Mouse (Mus musculus): ENCODE measurements around the gene Gm11939. TPM values are rescaled to one million over a fixed set of nuclear protein-coding genes. Genes with fewer than 3 reads are reported as not detected.
"Not testable (repeated sequence)": the region's sequence is repeated elsewhere in the genome, so short reads cannot be mapped to it uniquely, and the experiment has no call there.

Gm11939 gene
- polyA plus RNA-seq (2016; fragmentation: Nextera tagmentation; extraction: Ambion mirVana), result not detected in 2 replicates

GRCm38 (mm10) chr11:99559366-99559765 is at the start of gene Gm11939:
TSS of gene Gm11939 (minus strand) at chr11:99559466.
- Histone ChIP-seq H3K36me3 (no peaks in the 10 kb centered on the region), H3K4me1 (replicated peaks) (no peaks in the 10 kb centered on the region), H3K27ac (ENCODE audit: poor library complexity, severe bottlenecking) (no peak within 1 kb of the TSS), H3K4me3 (no peak within 1 kb of the TSS), H3K27me3 (replicated peaks) (no peaks in the 10 kb centered on the region), H3K9ac (no peak within 1 kb of the TSS), H3K4me2 (no peak within 1 kb of the TSS), H3K9me3 (replicated peaks) (no peaks in the 10 kb centered on the region)
- ATAC-seq (ENCODE audit: insufficient number of reproducible peaks, low FRiP score), result no peak
- 81% methylated on average over 9 of the region's 9 CpGs for WGBS

- WGBS, result 59% methylated on average over 1 of the region's 1 CpGs
- H3K4me1 ChIP-seq (replicated peaks); ATAC-seq (ENCODE audit: insufficient number of reproducible peaks, low FRiP score); H3K4me3 ChIP-seq; H3K9ac ChIP-seq; H3K36me3 ChIP-seq; H3K4me2 ChIP-seq; H3K9me3 ChIP-seq (replicated peaks); H3K27ac ChIP-seq (ENCODE audit: poor library complexity, severe bottlenecking); H3K27me3 ChIP-seq (replicated peaks): not testable (repeated sequence)
Measured at GRCm38 (mm10) chr11:99603208-99603607, 43.9 kb upstream of the Gm11939 start, which contains the start of gene Gm11938. TSS of gene Gm11938 (minus strand) at chr11:99603308.

GRCm38 (mm10) chr11:99597742-99598141 is 38.5 kb upstream of the Gm11939 start, which contains the start of gene Krtap9-3:
TSS of gene Krtap9-3 (minus strand) at chr11:99598105.
- H3K9me3 ChIP-seq (replicated peaks); H3K27ac ChIP-seq (ENCODE audit: poor library complexity, severe bottlenecking); H3K9ac ChIP-seq; H3K4me3 ChIP-seq; ATAC-seq (ENCODE audit: insufficient number of reproducible peaks, low FRiP score); H3K4me1 ChIP-seq (replicated peaks); H3K4me2 ChIP-seq; H3K36me3 ChIP-seq; H3K27me3 ChIP-seq (replicated peaks): not testable (repeated sequence)
- 74% methylated on average over 6 of the region's 6 CpGs for WGBS

DNA sequence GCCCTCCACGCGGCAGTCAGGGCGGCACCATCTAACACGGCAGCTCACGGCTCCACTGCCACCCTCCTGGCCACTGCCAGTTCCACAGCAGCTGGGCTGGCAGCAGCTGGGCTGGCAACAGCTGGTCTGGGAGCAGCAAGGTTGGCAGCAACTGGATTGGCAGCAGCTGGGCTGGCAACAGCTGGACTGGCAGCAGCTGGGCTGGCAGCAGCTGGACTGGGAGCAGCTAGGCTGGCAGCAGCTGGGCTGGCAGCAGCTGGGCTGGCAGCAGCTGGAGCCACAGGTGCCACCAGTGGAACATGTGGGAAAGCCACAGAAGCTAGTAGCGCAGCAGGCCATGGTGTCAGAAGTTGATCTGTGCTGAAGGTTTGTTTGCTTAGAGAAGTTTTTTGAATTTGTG is 31.7 kb upstream of the Gm11939 start, which contains the start of gene Krtap1-3:
Krtap1-3 (minus strand) TSS at position 359 of the 400 bp plus-strand sequence.
- no peak within 1 kb of the TSS for H3K4me3 ChIP-seq
- ATAC-seq (ENCODE audit: insufficient number of reproducible peaks, low FRiP score), result no peak
- WGBS, result 76% methylated on average over 6 of the region's 6 CpGs

DNA sequence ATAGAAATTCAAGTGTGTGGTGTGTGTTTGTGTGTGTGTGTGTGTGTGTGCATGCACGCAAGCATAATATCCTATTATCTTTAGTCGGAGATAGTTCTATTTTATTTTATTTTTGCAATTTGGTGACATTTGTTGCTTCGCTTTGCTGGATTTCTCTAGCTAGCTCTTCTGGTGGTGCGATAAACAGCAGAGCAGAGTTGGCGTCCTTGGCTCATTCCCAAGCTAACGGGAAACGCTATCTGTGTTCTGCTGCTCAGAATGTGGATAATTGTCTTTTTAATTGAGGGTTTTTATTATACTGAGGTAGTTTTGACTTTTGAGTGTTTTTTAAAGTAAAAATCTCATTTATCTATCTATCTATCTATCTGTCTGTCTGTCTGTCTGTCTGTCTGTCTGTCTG is 25.8 kb upstream of the Gm11939 start:
- WGBS, result 81% methylated on average over 7 of the region's 7 CpGs
- ATAC-seq (ENCODE audit: insufficient number of reproducible peaks, low FRiP score), result no peak
- H3K9me3 ChIP-seq (replicated peaks), result no peaks in the 10 kb centered on the region

More for the DNA sequence above, 31.7 kb upstream of the Gm11939 start, which contains the start of gene Krtap1-3:
- no peak within 1 kb of the TSS for H3K9ac ChIP-seq
- H3K4me2 ChIP-seq, result no peak within 1 kb of the TSS
- H3K4me1 ChIP-seq (replicated peaks), result no peaks in the 10 kb centered on the region
- no peaks in the 10 kb centered on the region for H3K36me3 ChIP-seq
- H3K27ac ChIP-seq (ENCODE audit: poor library complexity, severe bottlenecking), result no peak within 1 kb of the TSS
- 0 out of 2 replicates have a peak, but pooled peaks cover 4% of the 10 kb centered on the region for H3K27me3 ChIP-seq (replicated peaks)
- no peaks in the 10 kb centered on the region for H3K9me3 ChIP-seq (replicated peaks)

GRCm38 (mm10) chr11:99583245-99583704 is 24.0 kb upstream of the Gm11939 start, which contains the start of gene Krtap1-4:
TSS of gene Krtap1-4 (minus strand) at chr11:99583654.
- no peaks in the 10 kb centered on the region for H3K4me1 ChIP-seq (replicated peaks)
- 0 out of 2 replicates have a peak, but pooled peaks cover 3% of the 10 kb centered on the region for H3K27me3 ChIP-seq (replicated peaks)
- 69% methylated on average over 5 of the region's 5 CpGs for WGBS
- no peaks in the 10 kb centered on the region for H3K9me3 ChIP-seq (replicated peaks)
- H3K9ac ChIP-seq, result no peak within 1 kb of the TSS
- H3K36me3 ChIP-seq, result no peaks in the 10 kb centered on the region
- no peak within 1 kb of the TSS for H3K4me3 ChIP-seq
- H3K4me2 ChIP-seq, result no peak within 1 kb of the TSS
- H3K27ac ChIP-seq (ENCODE audit: poor library complexity, severe bottlenecking), result no peak within 1 kb of the TSS
- ATAC-seq (ENCODE audit: insufficient number of reproducible peaks, low FRiP score), result no peak

More for the DNA sequence above, 25.8 kb upstream of the Gm11939 start:
- Histone ChIP-seq H3K4me2 (no peak overlapping the region), H3K27ac (ENCODE audit: poor library complexity, severe bottlenecking) (no peak overlapping the region), H3K36me3 (no peaks in the 10 kb centered on the region), H3K4me1 (replicated peaks) (no peaks in the 10 kb centered on the region), H3K27me3 (replicated peaks) (0 out of 2 replicates have a peak, but pooled peaks cover 3% of the 10 kb centered on the region), H3K9ac (no peak overlapping the region), H3K4me3 (no peak overlapping the region)

GRCm38 (mm10) chr11:99581564-99581963 is 22.3 kb upstream of the Gm11939 start:
- no peak overlapping the region for H3K27ac ChIP-seq (ENCODE audit: poor library complexity, severe bottlenecking)
- 0 out of 2 replicates have a peak, but pooled peaks cover 3% of the 10 kb centered on the region for H3K27me3 ChIP-seq (replicated peaks)
- no peak overlapping the region for H3K4me2 ChIP-seq
- 77% methylated on average over 6 of the region's 6 CpGs for WGBS
- no peak overlapping the region for H3K9ac ChIP-seq
- no peaks in the 10 kb centered on the region for H3K9me3 ChIP-seq (replicated peaks)
- H3K36me3 ChIP-seq, result no peaks in the 10 kb centered on the region
- H3K4me3 ChIP-seq, result no peak overlapping the region
- ATAC-seq (ENCODE audit: insufficient number of reproducible peaks, low FRiP score), result no peak
- no peaks in the 10 kb centered on the region for H3K4me1 ChIP-seq (replicated peaks)

GRCm38 (mm10) chr11:99581051-99581450 is 21.8 kb upstream of the Gm11939 start:
- Histone ChIP-seq H3K4me1 (replicated peaks) (no peaks in the 10 kb centered on the region), H3K36me3 (no peaks in the 10 kb centered on the region), H3K27ac (ENCODE audit: poor library complexity, severe bottlenecking) (no peak overlapping the region), H3K27me3 (replicated peaks) (0 out of 2 replicates have a peak, but pooled peaks cover 3% of the 10 kb centered on the region), H3K4me3 (no peak overlapping the region), H3K4me2 (no peak overlapping the region), H3K9ac (no peak overlapping the region), H3K9me3 (replicated peaks) (no peaks in the 10 kb centered on the region)
- 86% methylated on average over 5 of the region's 5 CpGs for WGBS
- no peak for ATAC-seq (ENCODE audit: insufficient number of reproducible peaks, low FRiP score)

- H3K27me3 ChIP-seq (replicated peaks), result 0 out of 2 replicates have a peak, but pooled peaks cover 3% of the 10 kb centered on the region
- H3K4me3 ChIP-seq, result no peak within 1 kb of the TSS
- no peak within 1 kb of the TSS for H3K9ac ChIP-seq
- no peaks in the 10 kb centered on the region for H3K4me1 ChIP-seq (replicated peaks)
- H3K36me3 ChIP-seq, result no peaks in the 10 kb centered on the region
- ATAC-seq (ENCODE audit: insufficient number of reproducible peaks, low FRiP score), result no peak
- 84% methylated on average over 6 of the region's 6 CpGs for WGBS
- no peak within 1 kb of the TSS for H3K27ac ChIP-seq (ENCODE audit: poor library complexity, severe bottlenecking)
- H3K9me3 ChIP-seq (replicated peaks), result no peaks in the 10 kb centered on the region
- H3K4me2 ChIP-seq, result no peak within 1 kb of the TSS
Measured at GRCm38 (mm10) chr11:99580636-99581035, 21.4 kb upstream of the Gm11939 start, which contains the start of gene Krtap1-5. TSS of gene Krtap1-5 (minus strand) at chr11:99581016.

DNA sequence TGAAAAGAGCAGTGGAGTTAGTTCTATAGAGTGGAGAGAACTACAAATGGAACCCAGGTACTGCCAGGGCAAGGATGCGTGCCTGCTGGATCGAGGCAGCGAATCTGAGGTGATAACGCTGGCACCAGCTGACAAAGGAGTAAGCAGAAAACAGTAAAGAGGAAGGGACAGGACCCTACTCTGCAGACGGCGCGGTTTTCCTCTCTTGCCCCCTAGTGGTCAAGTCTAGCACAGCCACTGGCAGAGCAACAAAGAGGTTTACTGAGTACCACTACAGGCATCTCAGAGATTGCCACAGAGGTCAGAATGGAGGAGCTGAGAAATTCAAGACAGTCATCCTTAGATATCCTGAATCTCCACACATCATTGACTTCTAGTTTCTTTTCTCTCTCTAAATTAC is 14.8 kb upstream of the Gm11939 start:
- no peaks in the 10 kb centered on the region for H3K9me3 ChIP-seq (replicated peaks)
- H3K4me1 ChIP-seq (replicated peaks), result no peaks in the 10 kb centered on the region
- H3K36me3 ChIP-seq, result no peaks in the 10 kb centered on the region
- no peak overlapping the region for H3K4me3 ChIP-seq
- H3K9ac ChIP-seq, result 0 out of 2 replicates have a peak overlapping the region, but pooled peaks have one; percentile 24
- no peaks in the 10 kb centered on the region for H3K27me3 ChIP-seq (replicated peaks)
- H3K4me2 ChIP-seq, result peak overlapping the region; percentile 52
- 0 out of 2 replicates have a peak, but pooled peaks have one; percentile 36 for ATAC-seq (ENCODE audit: insufficient number of reproducible peaks, low FRiP score)
- 0% methylated on average over 7 of the region's 7 CpGs for WGBS
- no peak overlapping the region for H3K27ac ChIP-seq (ENCODE audit: poor library complexity, severe bottlenecking)

- Histone ChIP-seq H3K4me3 (no peak overlapping the region), H3K4me1 (replicated peaks) (no peaks in the 10 kb centered on the region), H3K9ac (no peak overlapping the region), H3K36me3 (no peaks in the 10 kb centered on the region), H3K4me2 (no peak overlapping the region), H3K9me3 (replicated peaks) (no peaks in the 10 kb centered on the region), H3K27me3 (replicated peaks) (no peaks in the 10 kb centered on the region), H3K27ac (ENCODE audit: poor library complexity, severe bottlenecking) (no peak overlapping the region)
- no peak for ATAC-seq (ENCODE audit: insufficient number of reproducible peaks, low FRiP score)
- WGBS, result 66% methylated on average over 4 of the region's 4 CpGs
Measured at GRCm38 (mm10) chr11:99573164-99573563, 13.9 kb upstream of the Gm11939 start.

Data from heart, embryonic 12.5 days (tissue).